Mouse (Mus musculus) erythroblast, embryonic 14.5 days (primary cell): Measurements from ENCODE around the gene Gm20441.

Source experiments
- GATA1 ChIP-seq: IDR thresholded peaks from 2 replicates; pipeline ENCODE4 v1.6.1; 2012; ENCODE audit warnings: low read length, inconsistent platforms, mixed read lengths
- TAL1 ChIP-seq: IDR thresholded peaks from 3 replicates; pipeline ENCODE4 v1.6.1; 2012; ENCODE audit warnings: low read length, inconsistent platforms, mixed read lengths

- TF ChIP-seq GATA1 (no peak), TAL1 (no peak)
These were observed 37.4 kb downstream of the Gm20441 start for GRCm38 (mm10) chr10:75743369-75743768.
